Mouse (Mus musculus): ENCODE data around the gene Hes1.

Gene Hes1

GRCm38 (mm10) chr16:30063984-30064453 is at the start of gene Hes1:
TSS of gene Hes1 (plus strand) at chr16:30064384.
- DNase-seq, result peak; percentile 53

- DNase-seq, result no peak
Observed at GRCm38 (mm10) chr16:30016064-30016463, 48.1 kb upstream of the Hes1 start.

- no peak for DNase-seq
Observed at GRCm38 (mm10) chr16:30020124-30020523, 44.1 kb upstream of the Hes1 start.

- DNase-seq, result no peak
Observed at GRCm38 (mm10) chr16:30022352-30022751, 41.8 kb upstream of the Hes1 start.

GRCm38 (mm10) chr16:30022890-30023797 is 41.0 kb upstream of the Hes1 start:
- DNase-seq, result no peak

GRCm38 (mm10) chr16:30024681-30025262 is 39.4 kb upstream of the Hes1 start:
- no peak for DNase-seq

GRCm38 (mm10) chr16:30028184-30028583 is 36.0 kb upstream of the Hes1 start:
- no peak for DNase-seq

- DNase-seq, result no peak
Observed at GRCm38 (mm10) chr16:30029264-30030003, 34.8 kb upstream of the Hes1 start.

GRCm38 (mm10) chr16:30032326-30032904 is 31.8 kb upstream of the Hes1 start:
- no peak for DNase-seq

- DNase-seq, result no peak
Observed at GRCm38 (mm10) chr16:30033390-30033789, 30.8 kb upstream of the Hes1 start.

GRCm38 (mm10) chr16:30034001-30034400 is 30.2 kb upstream of the Hes1 start:
- no peak for DNase-seq

GRCm38 (mm10) chr16:30034521-30034920 is 29.7 kb upstream of the Hes1 start:
- DNase-seq, result no peak

- no peak for DNase-seq
Observed at GRCm38 (mm10) chr16:30034979-30035440, 29.2 kb upstream of the Hes1 start.

- no peak for DNase-seq
Observed at GRCm38 (mm10) chr16:30036104-30036503, 28.1 kb upstream of the Hes1 start.

GRCm38 (mm10) chr16:30038663-30039593 is 25.3 kb upstream of the Hes1 start:
- DNase-seq, result no peak

- DNase-seq, result no peak
Observed at GRCm38 (mm10) chr16:30039841-30040240, 24.3 kb upstream of the Hes1 start.

GRCm38 (mm10) chr16:30042859-30043258 is 21.3 kb upstream of the Hes1 start:
- no peak for DNase-seq

GRCm38 (mm10) chr16:30045615-30046014 is 18.6 kb upstream of the Hes1 start:
- no peak for DNase-seq

- no peak for DNase-seq
Observed at GRCm38 (mm10) chr16:30047010-30047409, 17.2 kb upstream of the Hes1 start.

- no peak for DNase-seq
Observed at GRCm38 (mm10) chr16:30047421-30047831, 16.8 kb upstream of the Hes1 start.

- no peak for DNase-seq
Observed at GRCm38 (mm10) chr16:30050767-30051490, 13.3 kb upstream of the Hes1 start.

All from cerebellum, adult 8-10 months (tissue).